Mouse (Mus musculus) CH12.LX (cell line): Measurements from ENCODE around the gene She. TPM values are rescaled to one million over a fixed set of nuclear protein-coding genes. Genes with fewer than 3 reads are reported as not detected.

Experiments
- DNase-seq: peaks from one replicate; pipeline ENCODE4 v3.0.0-alpha.2; 2013; ENCODE audit errors: extremely low read depth
- H3K27ac ChIP-seq: 2 replicates; pipeline ENCODE4 v1.5.1; 2012; ENCODE audit warnings: low read depth, mild to moderate bottlenecking, control low read depth, moderate library complexity; ENCODE audit not compliant: insufficient read depth
- H3K27me3 ChIP-seq: replicated peaks from 2 replicates; pipeline ENCODE3; 2012; ENCODE audit warnings: inconsistent platforms
- H3K36me3 ChIP-seq, 2 experiments: replicated peaks in 1 of 2; 2 replicates each; pipeline versions ENCODE3 to v1.6.1; 2012; ENCODE audit warnings: inconsistent platforms in 1 of 2, low read length in 1 of 2, mild to moderate bottlenecking in 1 of 2, mixed read lengths in 1 of 2, moderate library complexity in 1 of 2; ENCODE audit not compliant: control insufficient read depth in 1 of 2, insufficient read depth in 1 of 2
- H3K4me1 ChIP-seq, 2 experiments: 2 replicates each; pipeline ENCODE4 v1.6.1; 2012; ENCODE audit warnings: inconsistent platforms in 1 of 2, moderate library complexity in 1 of 2; ENCODE audit not compliant: insufficient read depth in 2 of 2, control insufficient read depth in 1 of 2
- H3K4me2 ChIP-seq: 2 replicates; pipeline ENCODE4 v1.6.1; 2012; ENCODE audit warnings: low read depth, mild to moderate bottlenecking, control low read depth; ENCODE audit not compliant: poor library complexity, insufficient read depth, severe bottlenecking
- H3K4me3 ChIP-seq, 3 experiments: fragments of 150-350 bp in 1 of 3; sonication (generic) in 1 of 3; replicated peaks in 1 of 3; 2 replicates each; pipeline versions ENCODE3 to v1.5.1; 2011 to 2012; ENCODE audit warnings: low read depth in 2 of 3, low read length in 2 of 3, mild to moderate bottlenecking in 2 of 3, moderate library complexity in 2 of 3, control low read depth in 1 of 3, improper control_type of control experiment in 1 of 3, inconsistent platforms in 1 of 3, mixed read lengths in 1 of 3; ENCODE audit not compliant: poor library complexity in 1 of 3
- H3K79me2 ChIP-seq: replicated peaks from 2 replicates; pipeline ENCODE4 v1.6.1; 2012; ENCODE audit warnings: mild to moderate bottlenecking, moderate library complexity; ENCODE audit not compliant: control insufficient read depth, poor library complexity, insufficient read depth, severe bottlenecking; ENCODE audit errors: extremely low read depth
- H3K9ac ChIP-seq: 2 replicates; pipeline ENCODE4 v1.6.1; 2012; ENCODE audit warnings: low read depth, mild to moderate bottlenecking, control low read depth, moderate library complexity; ENCODE audit not compliant: insufficient read depth
- H3K9me3 ChIP-seq: replicated peaks from 2 replicates; pipeline ENCODE3; 2012; ENCODE audit warnings: low read length, inconsistent platforms, mixed read lengths
- BHLHE40 ChIP-seq: IDR thresholded peaks from 2 replicates; pipeline ENCODE4 v1.6.1; 2011; ENCODE audit warnings: mild to moderate bottlenecking, low read depth, low read length, improper control_type of control experiment
- CHD2 ChIP-seq: IDR thresholded peaks from 2 replicates; pipeline ENCODE4 v1.6.1; 2011; ENCODE audit warnings: low read length, improper control_type of control experiment
- CTCF ChIP-seq, 2 experiments: IDR thresholded peaks in 1 of 2; conservative IDR thresholded peaks in 1 of 2; 2 replicates each; pipeline ENCODE4 v1.5.1; 2011 to 2012; ENCODE audit warnings: low read depth in 2 of 2, low read length in 2 of 2, improper control_type of control experiment in 1 of 2, inconsistent platforms in 1 of 2, mild to moderate bottlenecking in 1 of 2, moderate library complexity in 1 of 2
- ELF1 ChIP-seq: IDR thresholded peaks from 2 replicates; pipeline ENCODE4 v1.6.1; 2014; ENCODE audit warnings: low read depth, mild to moderate bottlenecking, inconsistent platforms, low read length, improper control_type of control experiment
- ETS1 ChIP-seq: conservative IDR thresholded peaks from 2 replicates; pipeline ENCODE4 v1.6.1; 2012; ENCODE audit warnings: low read depth, mild to moderate bottlenecking, inconsistent platforms, low read length, improper control_type of control experiment, moderate library complexity
- GABPA ChIP-seq: IDR thresholded peaks from 2 replicates; pipeline ENCODE4 v1.6.1; 2012; ENCODE audit warnings: low read depth, low read length, improper control_type of control experiment, inconsistent platforms; ENCODE audit not compliant: insufficient replicate concordance
- JUND ChIP-seq: conservative IDR thresholded peaks from 2 replicates; pipeline ENCODE4 v1.6.1; 2011; ENCODE audit warnings: low read depth, low read length, improper control_type of control experiment
- MAX ChIP-seq: IDR thresholded peaks from 2 replicates; pipeline ENCODE4 v1.6.1; 2011; ENCODE audit warnings: low read length, improper control_type of control experiment
- MAZ ChIP-seq: IDR thresholded peaks from 2 replicates; pipeline ENCODE4 v1.6.1; 2012; ENCODE audit warnings: low read depth, mild to moderate bottlenecking, inconsistent platforms, low read length, improper control_type of control experiment, moderate library complexity
- MEF2A ChIP-seq: IDR thresholded peaks from 2 replicates; pipeline ENCODE4 v1.6.1; 2014; ENCODE audit warnings: low read depth, mild to moderate bottlenecking, inconsistent platforms, low read length, improper control_type of control experiment, borderline replicate concordance
- MXI1 ChIP-seq: IDR thresholded peaks from 2 replicates; pipeline ENCODE4 v1.6.1; 2011; ENCODE audit warnings: mild to moderate bottlenecking, low read depth, low read length, improper control_type of control experiment
- NRF1 ChIP-seq: IDR thresholded peaks from 2 replicates; pipeline ENCODE4 v1.6.1; 2014; ENCODE audit warnings: low read depth, mild to moderate bottlenecking, inconsistent platforms, low read length, improper control_type of control experiment, moderate library complexity
- PAX5 ChIP-seq: IDR thresholded peaks from 2 replicates; pipeline ENCODE4 v1.6.1; 2012; ENCODE audit warnings: low read length, inconsistent platforms, mixed read lengths
- POLR2AphosphoS2 ChIP-seq: IDR thresholded peaks from 2 replicates; pipeline ENCODE4 v1.6.1; 2011; ENCODE audit warnings: low read depth, low read length, improper control_type of control experiment
- RCOR1 ChIP-seq: conservative IDR thresholded peaks from 2 replicates; pipeline ENCODE4 v1.6.1; 2012; ENCODE audit warnings: low read depth, mild to moderate bottlenecking, inconsistent platforms, low read length, improper control_type of control experiment
- SMC3 ChIP-seq: IDR thresholded peaks from 2 replicates; pipeline ENCODE4 v1.6.1; 2011; ENCODE audit warnings: low read depth, low read length, improper control_type of control experiment
- TBP ChIP-seq: conservative IDR thresholded peaks from 2 replicates; pipeline ENCODE4 v1.6.1; 2011; ENCODE audit warnings: low read depth, low read length, improper control_type of control experiment
- UBTF ChIP-seq: IDR thresholded peaks from 2 replicates; pipeline ENCODE4 v1.6.1; 2012; ENCODE audit warnings: low read depth, mild to moderate bottlenecking, inconsistent platforms, low read length, improper control_type of control experiment, moderate library complexity
- USF1 ChIP-seq: IDR thresholded peaks from 2 replicates; pipeline ENCODE4 v1.6.1; 2014; ENCODE audit warnings: low read depth, mild to moderate bottlenecking, inconsistent platforms, low read length, improper control_type of control experiment
- ZC3H11A ChIP-seq: IDR thresholded peaks from 2 replicates; pipeline ENCODE4 v1.6.1; 2012; ENCODE audit warnings: low read depth, mild to moderate bottlenecking, inconsistent platforms, low read length, improper control_type of control experiment
- ZKSCAN1 ChIP-seq: IDR thresholded peaks from 2 replicates; pipeline ENCODE4 v1.6.1; 2012; ENCODE audit warnings: low read depth, inconsistent platforms, low read length, improper control_type of control experiment, borderline replicate concordance
- ZMIZ1 ChIP-seq: IDR thresholded peaks from 2 replicates; pipeline ENCODE4 v1.6.1; 2012; ENCODE audit warnings: low read depth, mild to moderate bottlenecking, inconsistent platforms, low read length, improper control_type of control experiment
- dilution Hi-C: fragments of 300-500 bp; cut with MboI; formaldehyde crosslinking; loops from 2 replicates; pipeline ENCODE4 v1.14.3; 2020; ENCODE audit warnings: low sequenced_read_pairs; ENCODE audit not compliant: extremely low pct_unique_long_range_greater_than_20kb, extremely low pct_ligation_motif_present
- in situ Hi-C: fragments of 300-500 bp; cut with MboI; formaldehyde crosslinking; loops from 3 replicates; pipeline ENCODE4 v1.14.3; 2019; ENCODE audit warnings: low sequenced_read_pairs, low pct_ligation_motif_present, low pct_unique_long_range_greater_than_20kb, mixed read lengths
- polyA plus RNA-seq: library from polyadenylated mRNA; unstranded; fragments of >175 nt; gene quantifications from 2 replicates; pipeline ENCODE4 v1.2.1, GENCODE M21; 2012; ENCODE audit warnings: low read depth; ENCODE audit not compliant: insufficient read length
- total RNA-seq, 2 experiments: library from RNA; depleted of rRNA; stranded (reverse); fragments of 300-350 nt in 1 of 2; fragments of >200 nt in 1 of 2; gene quantifications; 2 replicates each; pipeline ENCODE4 v1.2.3; 2012 to 2014

Gene She
- total and polyA plus RNA-seq, 3 experiments, result not detected

GRCm38 (mm10) chr3:89898870-89899510 lies 67.8 kb downstream of the She start:
- no peak for DNase-seq
- Histone ChIP-seq H3K9ac (no peak overlapping the region), H3K27me3 (no peaks in the 10 kb centered on the region), H3K4me3 (no peak overlapping the region), H3K27ac (no peak overlapping the region), H3K79me2 (peaks cover 5% of the 10 kb centered on the region; the same call in 1 of the 2 replicates), H3K36me3 (peaks cover 2 to 9% of the 10 kb centered on the region in 2 experiments), H3K9me3 (peaks cover 8% of the 10 kb centered on the region), H3K4me2 (no peak overlapping the region)
- dilution Hi-C loops, result no loop called here
- TF ChIP-seq TBP (no peak), ELF1 (no peak), JUND (no peak), ETS1 (no peak), POLR2AphosphoS2 (no peak), RCOR1 (no peak), ZMIZ1 (no peak), UBTF (no peak), GABPA (no peak), ZC3H11A (no peak), BHLHE40 (no peak), MEF2A (no peak), USF1 (no peak), NRF1 (no peak), MAX (no peak)
- TF ChIP-seq, all 38 proteins: peak for 0
- in situ Hi-C loops, result no loop called here
- H3K4me1 ChIP-seq, result peaks cover 14 to 28% of the 10 kb centered on the region in 2 experiments

- Histone ChIP-seq H3K9ac (no peak overlapping the region), H3K27ac (no peak overlapping the region), H3K79me2 (peaks cover 5% of the 10 kb centered on the region; the same call in 1 of the 2 replicates), H3K4me2 (no peak overlapping the region), H3K4me3 (no peak overlapping the region), H3K4me1 (peaks cover 15 to 30% of the 10 kb centered on the region in 2 experiments), H3K27me3 (no peaks in the 10 kb centered on the region), H3K9me3 (peaks cover 7% of the 10 kb centered on the region), H3K36me3 (peaks cover 3 to 9% of the 10 kb centered on the region in 2 experiments)
- in situ Hi-C loops (no loop called here), dilution Hi-C loops (no loop called here)
- no peak for TF ChIP-seq MAZ
- TF ChIP-seq ELF1, result no peak
- no peak for TF ChIP-seq BHLHE40
- no peak for TF ChIP-seq CTCF (conservative IDR thresholded peaks at IDR 0.05 in 1 of 2, IDR thresholded peaks at IDR 0.05 in 1 of 2; ENCODE audit: low read depth in 2 of 2, low read length in 2 of 2)
- TF ChIP-seq ZKSCAN1, result no peak
- no peak for TF ChIP-seq MXI1
- no peak for TF ChIP-seq PAX5
- TF ChIP-seq SMC3, result no peak
- TF ChIP-seq CHD2, result no peak
- TF ChIP-seq ZC3H11A, result no peak
- DNase-seq, result no peak
Observed at GRCm38 (mm10) chr3:89899511-89899908, 68.3 kb downstream of the She start.
